Mouse (Mus musculus): ENCODE measurements at regions not wholly inside any gene's neighbourhood (a gene's known extent, or its start where the extent isn't known, plus 50 kb on each side); places are given as distances from the start of the nearest gene placed in this dataset.
"Not testable (repeated sequence)": the region's sequence is repeated elsewhere in the genome, so short reads cannot be mapped to it uniquely, and the experiment has no call there.

GRCm38 (mm10) chr13:45130516-45131249 lies 52.2 kb downstream of the Gm9817 start:
- DNase-seq (ENCODE audit: extremely low spot score in 1 of 2, low spot score in 1 of 2), result no peak

GRCm38 (mm10) chr13:45140616-45141015 lies 62.1 kb downstream of the Gm9817 start:
- DNase-seq (ENCODE audit: extremely low spot score in 1 of 2, low spot score in 1 of 2), result no peak

DNA sequence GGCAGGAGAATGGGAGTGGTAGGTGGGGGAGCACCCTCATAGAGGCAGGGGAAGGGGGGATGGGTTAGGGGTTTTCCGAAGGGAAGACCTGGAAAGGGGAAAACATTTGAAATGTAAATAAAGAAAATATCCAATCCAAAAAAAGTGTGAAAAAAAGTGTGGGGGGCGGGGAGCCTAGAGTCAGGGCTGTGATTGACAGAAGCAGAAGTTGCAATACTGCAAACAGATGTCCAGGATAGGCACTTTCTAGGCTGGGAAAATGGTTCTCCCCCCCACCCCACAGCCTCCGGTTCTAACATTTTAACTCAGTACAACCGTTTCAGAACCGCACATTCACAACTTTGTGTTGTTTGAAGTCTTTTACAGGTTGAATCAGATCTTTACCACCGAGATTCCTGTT lies 66.6 kb downstream of the Gm9817 start:
- DNase-seq (ENCODE audit: extremely low spot score in 1 of 2, low spot score in 1 of 2), result no peak

- DNase-seq (ENCODE audit: extremely low spot score in 1 of 2, low spot score in 1 of 2), result peak in 1 of 2 experiments; percentile 9
Measured at GRCm38 (mm10) chr13:45156223-45156622, 77.7 kb downstream of the Gm9817 start.

- DNase-seq (ENCODE audit: extremely low spot score in 1 of 2, low spot score in 1 of 2), result no peak
Measured at GRCm38 (mm10) chr13:45156982-45157381, 78.5 kb downstream of the Gm9817 start.

- DNase-seq (ENCODE audit: extremely low spot score in 1 of 2, low spot score in 1 of 2), result no peak
Measured at GRCm38 (mm10) chr13:45160281-45160680, 81.8 kb downstream of the Gm9817 start.

GRCm38 (mm10) chr13:45164001-45164778 lies 85.7 kb downstream of the Gm9817 start:
- DNase-seq (ENCODE audit: extremely low spot score in 1 of 2, low spot score in 1 of 2), result no peak

GRCm38 (mm10) chr13:45165159-45165558 lies 86.7 kb downstream of the Gm9817 start:
- DNase-seq (ENCODE audit: extremely low spot score in 1 of 2, low spot score in 1 of 2), result no peak

DNA sequence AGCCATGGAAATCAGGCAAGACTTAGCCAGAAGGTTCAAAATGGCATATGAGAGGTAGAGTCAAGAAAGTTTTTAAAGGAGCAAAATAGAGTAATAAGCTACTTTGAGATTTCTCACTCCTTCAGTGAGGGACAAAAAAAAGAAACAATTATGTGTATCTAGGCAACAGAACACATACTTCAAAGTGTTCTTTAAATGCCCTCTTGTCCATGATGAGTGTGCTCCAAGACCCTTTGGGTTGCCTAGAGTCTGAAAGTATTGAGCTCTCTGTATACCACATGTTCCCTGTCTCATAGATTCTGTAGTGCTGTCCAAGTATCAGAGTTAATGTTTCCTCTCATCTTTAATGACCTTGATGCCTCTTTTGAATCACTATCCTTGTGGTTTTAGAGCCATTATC lies 91.2 kb downstream of the Gm9817 start:
- DNase-seq (ENCODE audit: extremely low spot score in 1 of 2, low spot score in 1 of 2), result no peak

GRCm38 (mm10) chr13:45173139-45173538 lies 94.6 kb downstream of the Gm9817 start:
- DNase-seq (ENCODE audit: extremely low spot score in 1 of 2, low spot score in 1 of 2), result no peak

DNA sequence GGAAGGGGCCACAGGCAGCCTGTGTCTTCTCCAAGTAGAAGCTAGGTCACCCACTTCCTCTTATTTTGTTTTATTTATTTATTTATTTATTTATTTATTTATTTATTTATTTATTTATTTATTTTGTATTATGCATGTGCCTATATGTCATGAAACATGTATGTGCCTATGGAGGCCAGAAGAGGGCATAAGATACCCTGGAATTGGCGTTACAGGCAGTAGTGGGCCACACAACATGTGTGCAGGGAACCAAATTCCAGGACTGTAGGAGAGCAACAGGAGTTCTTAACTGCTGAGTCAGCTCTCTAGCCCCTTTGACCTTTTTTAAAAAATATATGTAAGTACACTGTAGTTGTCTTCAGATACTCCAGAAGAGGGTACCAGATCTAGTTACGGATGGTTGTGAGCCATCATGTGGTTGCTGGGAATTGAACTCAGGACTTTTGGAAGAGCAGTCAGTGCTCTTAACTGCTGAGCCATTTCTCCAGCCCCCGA lies 97.3 kb downstream of the Gm9817 start:
- DNase-seq (ENCODE audit: extremely low spot score in 1 of 2, low spot score in 1 of 2), result not testable (repeated sequence)

GRCm38 (mm10) chr13:45181529-45182230 lies 103.2 kb downstream of the Gm9817 start:
- DNase-seq (ENCODE audit: extremely low spot score in 1 of 2, low spot score in 1 of 2), result no peak

DNA sequence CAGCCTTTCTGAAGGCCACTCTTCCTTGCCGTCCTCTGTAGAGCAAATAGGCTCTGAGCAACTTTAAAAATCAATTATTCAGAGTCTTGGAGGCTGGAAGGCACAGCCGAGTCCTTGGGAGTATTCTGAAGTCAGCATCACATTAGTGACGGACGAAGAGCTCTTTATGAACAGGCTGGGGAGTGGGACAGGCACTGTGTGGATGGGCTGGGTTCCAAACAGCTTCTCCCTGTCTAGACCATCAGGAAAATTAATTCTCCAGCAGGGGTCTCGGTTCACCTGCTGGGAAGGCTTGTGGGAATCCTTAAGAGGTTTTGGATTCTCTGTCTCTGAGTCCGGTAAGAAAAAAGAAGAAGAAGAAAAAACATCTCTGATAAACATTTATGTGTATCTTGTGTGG lies 110.9 kb downstream of the Gm9817 start:
- no peak for DNase-seq (ENCODE audit: extremely low spot score in 1 of 2, low spot score in 1 of 2)

DNA sequence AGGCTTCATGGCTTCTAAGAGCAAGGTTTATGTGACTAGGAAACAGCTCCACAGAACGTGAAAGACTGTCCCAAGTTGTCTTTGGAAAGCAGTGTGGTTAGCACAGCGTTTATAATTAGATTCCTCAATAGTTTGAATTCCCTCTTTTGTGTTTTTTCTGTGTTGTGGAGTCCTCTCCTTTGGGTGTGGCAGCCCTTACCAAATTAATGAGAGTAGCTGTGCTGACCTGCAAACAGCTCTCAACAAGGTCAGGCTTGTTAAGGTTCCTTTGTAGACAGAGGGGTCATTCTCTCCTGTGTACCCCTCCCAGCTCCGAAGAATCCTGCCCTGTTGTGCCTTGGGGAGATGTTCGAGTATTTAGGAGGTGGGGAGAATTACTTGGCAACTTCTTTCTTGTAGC lies 111.7 kb downstream of the Gm9817 start:
- no peak for DNase-seq (ENCODE audit: extremely low spot score in 1 of 2, low spot score in 1 of 2)

DNA sequence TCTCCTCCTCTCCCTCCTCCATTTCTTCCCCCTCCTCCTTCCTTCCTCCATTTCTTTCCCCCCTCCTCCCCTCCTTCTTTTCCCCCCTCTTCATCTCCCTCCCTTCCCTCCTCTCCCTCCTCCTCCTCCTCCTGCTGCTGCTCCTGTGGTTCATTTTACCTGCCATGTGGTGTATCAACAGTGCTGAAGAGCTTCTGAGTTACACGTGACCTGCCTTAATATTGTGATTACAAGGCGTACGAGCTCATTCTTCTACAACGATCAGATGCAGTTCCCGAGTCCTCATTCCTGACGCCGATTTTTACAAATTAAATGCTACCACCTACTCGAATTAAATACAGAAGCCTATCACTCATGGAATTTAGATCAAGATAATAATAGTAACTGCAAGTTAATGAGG lies 113.6 kb downstream of the Gm9817 start:
- DNase-seq (ENCODE audit: extremely low spot score in 1 of 2, low spot score in 1 of 2), result no peak

GRCm38 (mm10) chr13:45195562-45195961 lies 117.1 kb downstream of the Gm9817 start:
- no peak for DNase-seq (ENCODE audit: extremely low spot score in 1 of 2, low spot score in 1 of 2)

GRCm38 (mm10) chr13:45196363-45196762 lies 117.9 kb downstream of the Gm9817 start:
- DNase-seq (ENCODE audit: extremely low spot score in 1 of 2, low spot score in 1 of 2), result no peak

- peak; percentile 38 to 46 for DNase-seq (ENCODE audit: extremely low spot score in 1 of 2, low spot score in 1 of 2)
Measured at GRCm38 (mm10) chr13:45200511-45201120, 122.1 kb downstream of the Gm9817 start.

- peak in 1 of 2 experiments; percentile 62 for DNase-seq (ENCODE audit: extremely low spot score in 1 of 2, low spot score in 1 of 2)
Measured at GRCm38 (mm10) chr13:45204856-45205255, 126.4 kb downstream of the Gm9817 start.

GRCm38 (mm10) chr13:45208540-45209197 lies 130.2 kb downstream of the Gm9817 start:
- DNase-seq (ENCODE audit: extremely low spot score in 1 of 2, low spot score in 1 of 2), result no peak

Measured in frontal cortex, adult 2 months (tissue).